Mouse (Mus musculus): ENCODE measurements around the gene Spag6l.
"Not testable (repeated sequence)": the region's sequence is repeated elsewhere in the genome, so short reads cannot be mapped to it uniquely, and the experiment has no call there.

Spag6l gene

GRCm38 (mm10) chr16:16828757-16829615 is at the start of gene Spag6l:
Gene Spag6l (minus strand): TSS chr16:16829456.
- peak; percentile 27 to 37 for DNase-seq

GRCm38 (mm10) chr16:16879025-16879424 is 49.8 kb upstream of the Spag6l start:
- no peak for DNase-seq

- peak; percentile 89 to 91 for DNase-seq
Measured at GRCm38 (mm10) chr16:16870617-16871331, 41.5 kb upstream of the Spag6l start, which contains the start of the genes Top3b and Vpreb1. Gene Top3b (plus strand): TSS chr16:16870736. Gene Vpreb1 (minus strand): TSS chr16:16870843.

- no peak for DNase-seq
Measured at GRCm38 (mm10) chr16:16870241-16870616, 41.0 kb upstream of the Spag6l start.

- DNase-seq = peak; percentile 70 to 90
Measured at GRCm38 (mm10) chr16:16865696-16866561, 36.7 kb upstream of the Spag6l start.

- DNase-seq = no peak
Measured at GRCm38 (mm10) chr16:16865217-16865616, 36.0 kb upstream of the Spag6l start.

- DNase-seq = no peak
Measured at GRCm38 (mm10) chr16:16863978-16864377, 34.7 kb upstream of the Spag6l start, which contains the start of gene Igll1. Gene Igll1 (minus strand): TSS chr16:16863985.

- DNase-seq = no peak
Measured at GRCm38 (mm10) chr16:16862288-16862687, 33.0 kb upstream of the Spag6l start.

- no peak for DNase-seq
Measured at GRCm38 (mm10) chr16:16856731-16857476, 27.6 kb upstream of the Spag6l start.

- DNase-seq = not testable (repeated sequence)
Measured at GRCm38 (mm10) chr16:16856054-16856453, 26.8 kb upstream of the Spag6l start.

GRCm38 (mm10) chr16:16855541-16855940 is 26.3 kb upstream of the Spag6l start:
- DNase-seq = no peak

- peak; percentile 53 to 81 for DNase-seq
Measured at GRCm38 (mm10) chr16:16854836-16855235, 25.6 kb upstream of the Spag6l start.

GRCm38 (mm10) chr16:16852411-16852810 is 23.2 kb upstream of the Spag6l start:
- DNase-seq = no peak

GRCm38 (mm10) chr16:16849196-16849595 is 19.9 kb upstream of the Spag6l start:
- DNase-seq = no peak

- DNase-seq = no peak
Measured at GRCm38 (mm10) chr16:16829671-16830070, 415 bp upstream of the Spag6l start.

GRCm38 (mm10) chr16:16826223-16826622 is 3.0 kb downstream of the Spag6l start:
- no peak for DNase-seq

GRCm38 (mm10) chr16:16825476-16825875 is 3.8 kb downstream of the Spag6l start:
- DNase-seq = peak in 1 of 2 experiments; percentile 15

- no peak for DNase-seq
Measured at GRCm38 (mm10) chr16:16806325-16806724, 22.9 kb downstream of the Spag6l start.

Data from kidney, adult 8-10 months (tissue).